Mouse (Mus musculus) small intestine, adult 2 months (tissue): Measurements from ENCODE around the gene Cib1.

Source experiments
- CTCF ChIP-seq: fragments of 200-500 bp; IDR thresholded peaks from 2 replicates; pipeline ENCODE4 v1.5.1; 2012; ENCODE audit warnings: low read depth, mild to moderate bottlenecking, control low read depth, inconsistent platforms, low read length, moderate library complexity, mixed read lengths; ENCODE audit not compliant: insufficient replicate concordance, insufficient read length; ENCODE audit errors: extremely low read depth
- POLR2A ChIP-seq: fragments of 200-500 bp; IDR thresholded peaks from 2 replicates; pipeline ENCODE4 v1.6.1; 2012; ENCODE audit warnings: low read depth, mild to moderate bottlenecking, control low read depth, inconsistent platforms, low read length, moderate library complexity

DNA sequence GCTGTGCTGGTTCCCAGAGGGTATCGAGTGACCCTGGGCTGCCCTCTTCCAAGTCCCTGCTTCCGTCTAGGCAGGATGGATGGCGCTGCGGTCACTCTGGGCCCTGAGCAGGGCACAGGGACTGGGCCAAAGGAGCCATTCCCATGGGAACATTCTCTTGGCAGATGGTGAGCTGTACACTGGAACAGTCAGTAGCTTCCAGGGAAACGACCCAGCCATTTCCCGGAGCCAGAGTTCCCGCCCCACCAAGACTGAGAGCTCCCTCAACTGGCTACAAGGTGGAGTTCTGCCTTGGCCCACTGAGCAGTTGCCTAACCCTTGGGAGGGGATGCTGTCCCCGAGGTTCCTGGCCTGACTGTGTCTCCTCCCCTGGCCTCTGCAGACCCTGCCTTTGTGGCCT is 16.0 kb downstream of the Cib1 start:
- TF ChIP-seq CTCF (no peak), POLR2A (no peak)
